Comparison of ENCODE assay signal across 24 mouse cellular contexts in genomic region chr2:74739476-74739800, GRCm38 (mm10). TPM values are rescaled to one million over a fixed set of nuclear protein-coding genes. Genes with fewer than 3 reads are reported as not detected.
DNase-seq lines count a peak whose midpoint lies in the region; ATAC-seq and TF ChIP-seq lines count a peak whose summit lies in the region.
"Had no signal": no experiment of that assay in that cellular context is flagged by ENCODE, and none has a peak within 500 bp of the region (broad histone marks: within the 10 kb centered on the region; RNA-seq: fewer than 3 reads in every experiment).

No protein-coding gene starts in this region.

- H3K4me1 ChIP-seq in kidney, postnatal 0 days (replicated peaks; ENCODE audit: insufficient read depth, low read length) = peaks cover 50% of the 10 kb centered on the region
- H3K4me1 ChIP-seq in hindbrain, embryonic 11.5 days (replicated peaks; ENCODE audit: control insufficient read depth, insufficient read depth, low read length) = no peaks in the 10 kb centered on the region
- no peaks in the 10 kb centered on the region for H3K4me1 ChIP-seq in hindbrain, postnatal 0 days (ENCODE audit: insufficient read depth, low read length)
- H3K4me1 ChIP-seq in neural tube, embryonic 15.5 days = peaks cover 74% of the 10 kb centered on the region

- H3K27ac ChIP-seq in kidney, postnatal 0 days = peak overlapping the region; percentile 79; the same call in 1 of the 2 replicates
- H3K27ac ChIP-seq in hindbrain, embryonic 11.5 days (ENCODE audit: low read depth, low read length) = peak overlapping the region; percentile 95
- peak overlapping the region; percentile 84 for H3K27ac ChIP-seq in hindbrain, postnatal 0 days
- H3K27ac ChIP-seq in neural tube, embryonic 15.5 days (replicated peaks) = peak overlapping the region; percentile 91
- H3K27ac ChIP-seq: forebrain, embryonic 13.5 days; left cerebral cortex, adult 2 months; midbrain, embryonic 15.5 days had no signal

- no peaks in the 10 kb centered on the region for H3K36me3 ChIP-seq in kidney, postnatal 0 days (ENCODE audit: insufficient read depth, low read length)
- no peaks in the 10 kb centered on the region for H3K36me3 ChIP-seq in hindbrain, embryonic 11.5 days (ENCODE audit: control insufficient read depth, insufficient read depth, low read length)
- no peaks in the 10 kb centered on the region for H3K36me3 ChIP-seq in hindbrain, postnatal 0 days (ENCODE audit: insufficient read depth, low read length)
- no peaks in the 10 kb centered on the region for H3K36me3 ChIP-seq in neural tube, embryonic 15.5 days
- H3K36me3 ChIP-seq: heart, embryonic 10.5 days; midbrain, embryonic 15.5 days had no signal

- no peak for ATAC-seq in kidney, postnatal 0 days (replicated peaks; ENCODE audit: low FRiP score, low read depth)
- no peak for ATAC-seq in hindbrain, embryonic 11.5 days (ENCODE audit: low FRiP score)
- no peak for ATAC-seq in hindbrain, postnatal 0 days
- ATAC-seq in neural tube, embryonic 15.5 days (ENCODE audit: low FRiP score) = no peak
- ATAC-seq: forebrain, embryonic 13.5 days; midbrain, embryonic 15.5 days had no signal

- TF ChIP-seq CTCF in kidney, postnatal 0 days (IDR thresholded peaks at IDR 0.05; ENCODE audit: low read depth) = no peak
- no peak for TF ChIP-seq CTCF in hindbrain, postnatal 0 days (IDR thresholded peaks at IDR 0.05; ENCODE audit: low read depth)

- H3K9ac ChIP-seq in kidney, postnatal 0 days (ENCODE audit: low read depth, low read length) = no peak overlapping the region
- peak overlapping the region; percentile 76 for H3K9ac ChIP-seq in hindbrain, embryonic 11.5 days (ENCODE audit: low read depth, low read length)
- H3K9ac ChIP-seq in hindbrain, postnatal 0 days (replicated peaks; ENCODE audit: low read length) = peak overlapping the region; percentile 53; the same call in 1 of the 2 replicates
- peak overlapping the region; percentile 46; the same call in 1 of the 2 replicates for H3K9ac ChIP-seq in neural tube, embryonic 15.5 days (replicated peaks)
- H3K9ac ChIP-seq: forebrain, embryonic 13.5 days; midbrain, embryonic 15.5 days had no signal

- H3K27me3 ChIP-seq in kidney, postnatal 0 days (ENCODE audit: insufficient read depth, low read length) = no peaks in the 10 kb centered on the region
- H3K27me3 ChIP-seq in hindbrain, embryonic 11.5 days (ENCODE audit: control insufficient read depth, insufficient read depth, low read length) = peaks cover 74% of the 10 kb centered on the region
- peaks cover 67% of the 10 kb centered on the region for H3K27me3 ChIP-seq in hindbrain, postnatal 0 days (ENCODE audit: insufficient read depth, low read length)
- H3K27me3 ChIP-seq in neural tube, embryonic 15.5 days (replicated peaks) = no peaks in the 10 kb centered on the region

- H3K9me3 ChIP-seq in kidney, postnatal 0 days (replicated peaks; ENCODE audit: low read length) = no peaks in the 10 kb centered on the region
- no peaks in the 10 kb centered on the region for H3K9me3 ChIP-seq in hindbrain, embryonic 11.5 days (ENCODE audit: control insufficient read depth, low read length)
- no peaks in the 10 kb centered on the region for H3K9me3 ChIP-seq in hindbrain, postnatal 0 days (ENCODE audit: low read length)
- no peaks in the 10 kb centered on the region for H3K9me3 ChIP-seq in neural tube, embryonic 15.5 days (replicated peaks)
- H3K9me3 ChIP-seq: forebrain, embryonic 13.5 days; heart, embryonic 10.5 days; midbrain, embryonic 15.5 days had no signal

- 42% methylated on average over 2 of the region's 2 CpGs for WGBS in kidney, postnatal 0 days
- WGBS in hindbrain, embryonic 11.5 days = 10% methylated on average over 2 of the region's 2 CpGs
- 2% methylated on average over 2 of the region's 2 CpGs for WGBS in hindbrain, postnatal 0 days
- 18% methylated on average over 2 of the region's 2 CpGs for WGBS in neural tube, embryonic 15.5 days

- DNase-seq in kidney, postnatal 0 days (ENCODE audit: low spot score) = no peak
- no peak for DNase-seq in kidney, postnatal 36 days
- DNase-seq in hindbrain, embryonic 11.5 days (ENCODE audit: low spot score) = no peak
- DNase-seq in hindbrain, postnatal 0 days (ENCODE audit: low spot score) = no peak
- DNase-seq in layer of hippocampus, adult 9-10 months (ENCODE audit: low spot score) = no peak
- DNase-seq in right cerebral cortex, postnatal 4 days = no peak
- DNase-seq: B cell, adult 2 months; cerebellum, adult 8-10 months; gastrocnemius, postnatal 36 days; kidney, postnatal 25 days; layer of hippocampus, adult 9-11 months; left cerebral cortex, postnatal 4 days; lung, adult 18-20 months; lung, postnatal 14 days; thymus, postnatal 4 days had no signal

- peak overlapping the region; percentile 40; the same call in 1 of the 2 replicates for H3K4me3 ChIP-seq in kidney, postnatal 0 days (replicated peaks; ENCODE audit: low read depth, low read length)
- H3K4me3 ChIP-seq in hindbrain, embryonic 11.5 days (ENCODE audit: low read depth, low read length) = peak overlapping the region; percentile 48
- peak overlapping the region; percentile 33 for H3K4me3 ChIP-seq in hindbrain, postnatal 0 days (ENCODE audit: low read length)
- H3K4me3 ChIP-seq in neural tube, embryonic 15.5 days (replicated peaks) = no peak overlapping the region
- H3K4me3 ChIP-seq: erythroblast, embryonic 14.5 days; forebrain, embryonic 13.5 days; left cerebral cortex, adult 2 months; megakaryocyte, embryonic 14.5 days; midbrain, embryonic 15.5 days had no signal

- H3K4me2 ChIP-seq in kidney, postnatal 0 days (ENCODE audit: low read length) = peak overlapping the region; percentile 86
- H3K4me2 ChIP-seq in hindbrain, embryonic 11.5 days (replicated peaks; ENCODE audit: low read depth, low read length) = peak overlapping the region; percentile 54
- peak overlapping the region; percentile 49 for H3K4me2 ChIP-seq in hindbrain, postnatal 0 days (ENCODE audit: low read depth, low read length)
- H3K4me2 ChIP-seq in neural tube, embryonic 15.5 days = peak overlapping the region; percentile 58
- H3K4me2 ChIP-seq: forebrain, embryonic 13.5 days; midbrain, embryonic 15.5 days had no signal

RNA-seq across cellular contexts. Expression of gene Gm28230, which starts 12.9 kb away (rescaled TPM):
- 1.1 and 1.3 TPM in 2 replicates for polyA plus RNA-seq in kidney, postnatal 0 days (2015; fragmentation: Nextera tagmentation; extraction: Ambion mirVana)
- 0.73 and 0.89 TPM in 2 replicates for polyA plus RNA-seq in hindbrain, embryonic 11.5 days (2014; fragmentation: Nextera tagmentation; extraction: Ambion mirVana)
- total RNA-seq in hindbrain, postnatal 0 days (2014; rRNA removed) = 1.3 and 3.5 TPM in 2 replicates
- 0.37 and 0.70 TPM in 2 replicates for polyA plus RNA-seq in hindbrain, postnatal 0 days (2015; fragmentation: Nextera tagmentation; extraction: Ambion mirVana)
- polyA plus RNA-seq in neural tube, embryonic 15.5 days (2015; fragmentation: Nextera tagmentation; extraction: Ambion mirVana) = 0.96 and 2.0 TPM in 2 replicates
- total RNA-seq: left cerebral cortex, adult 2 months; left cerebral cortex, postnatal 4 days; liver, adult 2 months had no signal
- polyA plus RNA-seq: erythroblast, embryonic 14.5 days; forebrain, embryonic 13.5 days; heart, postnatal 0 days; liver, adult 2 months; midbrain, embryonic 15.5 days had no signal

RNA-seq across cellular contexts. Expression of gene Hoxd1, which starts 23.3 kb away (rescaled TPM):
- polyA plus RNA-seq in kidney, postnatal 0 days (2015; fragmentation: Nextera tagmentation; extraction: Ambion mirVana) = 1.2 and 1.8 TPM in 2 replicates
- polyA plus RNA-seq in hindbrain, embryonic 11.5 days (2014; fragmentation: Nextera tagmentation; extraction: Ambion mirVana) = 1.5 and 1.7 TPM in 2 replicates
- total RNA-seq in hindbrain, postnatal 0 days (2014; rRNA removed) = 0.26 and 1.7 TPM in 2 replicates
- polyA plus RNA-seq in hindbrain, postnatal 0 days (2015; fragmentation: Nextera tagmentation; extraction: Ambion mirVana) = 0.43 and 0.46 TPM in 2 replicates
- 1.7 and 2.1 TPM in 2 replicates for polyA plus RNA-seq in neural tube, embryonic 15.5 days (2015; fragmentation: Nextera tagmentation; extraction: Ambion mirVana)
- total RNA-seq: gastrocnemius, postnatal 36 days; left cerebral cortex, adult 2 months; left cerebral cortex, postnatal 4 days; liver, adult 2 months had no signal
- polyA plus RNA-seq: erythroblast, embryonic 14.5 days; forebrain, embryonic 13.5 days; heart, postnatal 0 days; liver, adult 2 months; midbrain, embryonic 15.5 days had no signal

RNA-seq across cellular contexts. Expression of gene Hoxd4, which starts 27.7 kb away (rescaled TPM):
- 3.3 and 4.4 TPM in 2 replicates for polyA plus RNA-seq in kidney, postnatal 0 days (2015; fragmentation: Nextera tagmentation; extraction: Ambion mirVana)
- polyA plus RNA-seq in hindbrain, embryonic 11.5 days (2014; fragmentation: Nextera tagmentation; extraction: Ambion mirVana) = 3.3 and 3.7 TPM in 2 replicates
- 13.9 and 18.1 TPM in 2 replicates for total RNA-seq in hindbrain, postnatal 0 days (2014; rRNA removed)
- polyA plus RNA-seq in hindbrain, postnatal 0 days (2015; fragmentation: Nextera tagmentation; extraction: Ambion mirVana) = 1.6 and 1.9 TPM in 2 replicates
- 4.3 and 4.5 TPM in 2 replicates for polyA plus RNA-seq in neural tube, embryonic 15.5 days (2015; fragmentation: Nextera tagmentation; extraction: Ambion mirVana)
- total RNA-seq: left cerebral cortex, adult 2 months; left cerebral cortex, postnatal 4 days had no signal
- polyA plus RNA-seq: forebrain, embryonic 13.5 days; midbrain, embryonic 15.5 days had no signal

RNA-seq across cellular contexts. Expression of gene Hoxd3, which starts 27.7 kb away (rescaled TPM):
- polyA plus RNA-seq in kidney, postnatal 0 days (2015; fragmentation: Nextera tagmentation; extraction: Ambion mirVana) = 7.9 and 8.0 TPM in 2 replicates
- polyA plus RNA-seq in hindbrain, embryonic 11.5 days (2014; fragmentation: Nextera tagmentation; extraction: Ambion mirVana) = 49.5 and 58.0 TPM in 2 replicates
- total RNA-seq in hindbrain, postnatal 0 days (2014; rRNA removed) = 31.3 and 36.8 TPM in 2 replicates
- polyA plus RNA-seq in hindbrain, postnatal 0 days (2015; fragmentation: Nextera tagmentation; extraction: Ambion mirVana) = 25.2 and 26.3 TPM in 2 replicates
- 14.5 and 29.1 TPM in 2 replicates for polyA plus RNA-seq in neural tube, embryonic 15.5 days (2015; fragmentation: Nextera tagmentation; extraction: Ambion mirVana)
- total RNA-seq: left cerebral cortex, adult 2 months; left cerebral cortex, postnatal 4 days; liver, adult 2 months had no signal
- polyA plus RNA-seq: erythroblast, embryonic 14.5 days; forebrain, embryonic 13.5 days; liver, adult 2 months had no signal

RNA-seq across cellular contexts. Expression of gene Hoxd8, which starts 35.0 kb away (rescaled TPM):
- polyA plus RNA-seq in kidney, postnatal 0 days (2015; fragmentation: Nextera tagmentation; extraction: Ambion mirVana) = 73.4 and 76.7 TPM in 2 replicates
- polyA plus RNA-seq in hindbrain, embryonic 11.5 days (2014; fragmentation: Nextera tagmentation; extraction: Ambion mirVana) = 0.19 and 0.50 TPM in 2 replicates
- total RNA-seq in hindbrain, postnatal 0 days (2014; rRNA removed) = 0.37 and 9.2 TPM in 2 replicates
- polyA plus RNA-seq in hindbrain, postnatal 0 days (2015; fragmentation: Nextera tagmentation; extraction: Ambion mirVana) = 0.21 TPM in 1 of 2 replicates, not detected in the other
- polyA plus RNA-seq in neural tube, embryonic 15.5 days (2015; fragmentation: Nextera tagmentation; extraction: Ambion mirVana) = 12.4 and 12.5 TPM in 2 replicates
- total RNA-seq: left cerebral cortex, adult 2 months; liver, adult 2 months had no signal
- polyA plus RNA-seq: erythroblast, embryonic 14.5 days; forebrain, embryonic 13.5 days had no signal
